Mouse (Mus musculus): ENCODE data around the gene Ddn. TPM values are rescaled to one million over a fixed set of nuclear protein-coding genes. Genes with fewer than 3 reads are reported as not detected.
A peak's percentile ranks its signal among the peaks of the same experiment; 100 is the strongest.

Gene Ddn
- polyA plus RNA-seq, 1 experiment = 1.8 TPM

GRCm38 (mm10) chr15:98780573-98780972, 28.7 kb downstream of the Ddn start:
- DNase-seq (ENCODE audit: low read depth) = no peak
- TF ChIP-seq POLR2A (IDR thresholded peaks at IDR 0.05; ENCODE audit: borderline replicate concordance, extremely low read depth, insufficient read depth, insufficient read length, poor library complexity, severe bottlenecking) = no peak
- TF ChIP-seq CTCF (IDR thresholded peaks at IDR 0.05; ENCODE audit: borderline replicate concordance, extremely low read depth, insufficient read depth, insufficient read length) = 0 out of 2 replicates have a peak, but pooled peaks have one; percentile 4

GRCm38 (mm10) chr15:98780075-98780474, 29.2 kb downstream of the Ddn start:
- no peak for DNase-seq (ENCODE audit: low read depth)

GRCm38 (mm10) chr15:98778806-98779205, 30.5 kb downstream of the Ddn start:
- no peak for TF ChIP-seq CTCF (IDR thresholded peaks at IDR 0.05; ENCODE audit: borderline replicate concordance, extremely low read depth, insufficient read depth, insufficient read length)
- TF ChIP-seq POLR2A (IDR thresholded peaks at IDR 0.05; ENCODE audit: borderline replicate concordance, extremely low read depth, insufficient read depth, insufficient read length, poor library complexity, severe bottlenecking) = no peak
- DNase-seq (ENCODE audit: low read depth) = no peak

More at GRCm38 (mm10) chr15:98780075-98780474, 29.2 kb downstream of the Ddn start:
- no peak for TF ChIP-seq POLR2A (IDR thresholded peaks at IDR 0.05; ENCODE audit: borderline replicate concordance, extremely low read depth, insufficient read depth, insufficient read length, poor library complexity, severe bottlenecking)
- no peak for TF ChIP-seq CTCF (IDR thresholded peaks at IDR 0.05; ENCODE audit: borderline replicate concordance, extremely low read depth, insufficient read depth, insufficient read length)

GRCm38 (mm10) chr15:98778191-98778770, 31.0 kb downstream of the Ddn start:
- TF ChIP-seq POLR2A (IDR thresholded peaks at IDR 0.05; ENCODE audit: borderline replicate concordance, extremely low read depth, insufficient read depth, insufficient read length, poor library complexity, severe bottlenecking) (no peak), CTCF (IDR thresholded peaks at IDR 0.05; ENCODE audit: borderline replicate concordance, extremely low read depth, insufficient read depth, insufficient read length) (no peak)
- DNase-seq (ENCODE audit: low read depth) = no peak

- DNase-seq (ENCODE audit: low read depth) = no peak
- TF ChIP-seq CTCF (IDR thresholded peaks at IDR 0.05; ENCODE audit: borderline replicate concordance, extremely low read depth, insufficient read depth, insufficient read length) = no peak
Measured at GRCm38 (mm10) chr15:98777762-98778161, 31.5 kb downstream of the Ddn start, which contains the start of gene Wnt10b. Wnt10b (minus strand) TSS chr15:98778150.

GRCm38 (mm10) chr15:98777005-98777616, 32.2 kb downstream of the Ddn start:
- TF ChIP-seq POLR2A (IDR thresholded peaks at IDR 0.05; ENCODE audit: borderline replicate concordance, extremely low read depth, insufficient read depth, insufficient read length, poor library complexity, severe bottlenecking) (no peak), CTCF (IDR thresholded peaks at IDR 0.05; ENCODE audit: borderline replicate concordance, extremely low read depth, insufficient read depth, insufficient read length) (no peak)
- no peak for DNase-seq (ENCODE audit: low read depth)

- TF ChIP-seq POLR2A (IDR thresholded peaks at IDR 0.05; ENCODE audit: borderline replicate concordance, extremely low read depth, insufficient read depth, insufficient read length, poor library complexity, severe bottlenecking) = no peak
- TF ChIP-seq CTCF (IDR thresholded peaks at IDR 0.05; ENCODE audit: borderline replicate concordance, extremely low read depth, insufficient read depth, insufficient read length) = no peak
- peak; percentile 59 for DNase-seq (ENCODE audit: low read depth)
Measured at GRCm38 (mm10) chr15:98776280-98777004, 32.8 kb downstream of the Ddn start.

- TF ChIP-seq CTCF (IDR thresholded peaks at IDR 0.05; ENCODE audit: borderline replicate concordance, extremely low read depth, insufficient read depth, insufficient read length) (no peak), POLR2A (IDR thresholded peaks at IDR 0.05; ENCODE audit: borderline replicate concordance, extremely low read depth, insufficient read depth, insufficient read length, poor library complexity, severe bottlenecking) (no peak)
- DNase-seq (ENCODE audit: low read depth) = no peak
Measured at GRCm38 (mm10) chr15:98775533-98775932, 33.8 kb downstream of the Ddn start.

- no peak for DNase-seq (ENCODE audit: low read depth)
- TF ChIP-seq POLR2A (IDR thresholded peaks at IDR 0.05; ENCODE audit: borderline replicate concordance, extremely low read depth, insufficient read depth, insufficient read length, poor library complexity, severe bottlenecking) (no peak), CTCF (IDR thresholded peaks at IDR 0.05; ENCODE audit: borderline replicate concordance, extremely low read depth, insufficient read depth, insufficient read length) (no peak)
Measured at GRCm38 (mm10) chr15:98774096-98774495, 35.2 kb downstream of the Ddn start.

- no peak for DNase-seq (ENCODE audit: low read depth)
- TF ChIP-seq CTCF (IDR thresholded peaks at IDR 0.05; ENCODE audit: borderline replicate concordance, extremely low read depth, insufficient read depth, insufficient read length) (no peak), POLR2A (IDR thresholded peaks at IDR 0.05; ENCODE audit: borderline replicate concordance, extremely low read depth, insufficient read depth, insufficient read length, poor library complexity, severe bottlenecking) (no peak)
Measured at GRCm38 (mm10) chr15:98772511-98773211, 36.6 kb downstream of the Ddn start.

- no peak for DNase-seq (ENCODE audit: low read depth)
- no peak for TF ChIP-seq CTCF (IDR thresholded peaks at IDR 0.05; ENCODE audit: borderline replicate concordance, extremely low read depth, insufficient read depth, insufficient read length)
- no peak for TF ChIP-seq POLR2A (IDR thresholded peaks at IDR 0.05; ENCODE audit: borderline replicate concordance, extremely low read depth, insufficient read depth, insufficient read length, poor library complexity, severe bottlenecking)
Measured at GRCm38 (mm10) chr15:98771813-98772425, 37.4 kb downstream of the Ddn start.

Data from brain, embryonic 14.5 days (tissue).